Mouse (Mus musculus) effector memory CD4-positive, alpha-beta T cell, adult 5 months (primary cell): Measurements from ENCODE around the gene Wnt7b. TPM values are rescaled to one million over a fixed set of nuclear protein-coding genes. Genes with fewer than 3 reads are reported as not detected.

Experiments
- polyA plus RNA-seq: library from polyadenylated mRNA; unstranded; fragments of 100-300 nt; shearing (Covaris generic); gene quantifications from one replicate; pipeline ENCODE4 v1.2.1, GENCODE M21; 2017

Gene Wnt7b
- not detected for polyA plus RNA-seq

DNA sequence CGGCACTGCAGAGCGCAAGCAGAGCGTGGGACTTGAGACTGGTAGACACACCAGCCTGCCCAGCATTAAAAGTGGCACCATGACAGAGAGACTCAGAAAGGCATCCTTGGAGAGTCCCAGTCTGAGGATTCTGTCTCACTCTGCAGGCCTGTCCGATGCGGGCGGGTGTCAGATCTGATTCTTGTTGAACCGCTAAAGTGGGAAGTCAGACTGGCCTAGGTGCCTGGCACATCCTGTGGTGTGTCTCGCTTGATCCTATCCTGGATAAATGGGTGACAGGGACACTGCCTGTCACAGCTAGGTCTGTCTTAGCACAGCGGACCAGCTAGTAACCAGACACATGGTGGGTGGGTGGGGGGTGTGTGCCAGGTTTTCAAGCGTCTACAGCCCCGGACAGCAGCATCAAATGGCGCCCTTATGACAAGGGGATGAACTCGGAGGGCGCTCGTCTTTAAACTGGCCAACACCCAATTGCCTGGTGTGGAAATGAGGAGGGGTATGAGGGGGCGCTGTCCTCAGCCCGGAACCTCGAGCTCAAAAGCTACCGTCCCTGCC, at the start of gene Wnt7b:
Wnt7b (minus strand) TSS at position 118 of the 555 bp plus-strand sequence.

GRCm38 (mm10) chr15:85503127-85503526, 79.1 kb downstream of the Wnt7b start, which contains the start of gene 7530416G11Rik:
7530416G11Rik (minus strand) TSS chr15:85503227.

Other genes starting within 250 kb of the Wnt7b start
- gene Atxn10, start 246.2 kb downstream of the Wnt7b start, polyA plus RNA-seq, result 78.8 TPM
- gene 7530416G11Rik, start 79.2 kb downstream of the Wnt7b start, polyA plus RNA-seq, result not detected
- 0.94 TPM for gene Ppara, start 152.5 kb upstream of the Wnt7b start, polyA plus RNA-seq
- 19.1 TPM for gene Cdpf1, start 229.2 kb upstream of the Wnt7b start, polyA plus RNA-seq
- gene Pkdrej, start 239.3 kb upstream of the Wnt7b start, polyA plus RNA-seq, result not detected
- 11.5 TPM for gene Ttc38, start 249.8 kb upstream of the Wnt7b start, polyA plus RNA-seq